Mouse (Mus musculus) heart, adult 2 months (tissue): ENCODE results near the gene Bhlha15. TPM values are rescaled to one million over a fixed set of nuclear protein-coding genes. Genes with fewer than 3 reads are reported as not detected.

Experiments
- DNase-seq, 2 experiments: peaks; one replicate each; pipeline ENCODE4 v3.0.0; 2021
- H3K27ac ChIP-seq: fragments of 200-600 bp; 2 replicates; pipeline ENCODE4 v1.8.1; 2022
- H3K27me3 ChIP-seq: fragments of 200-500 bp; 2 replicates; pipeline ENCODE4 v1.6.1; 2012; ENCODE audit warnings: mild to moderate bottlenecking, low read length, inconsistent platforms, mixed read lengths; ENCODE audit not compliant: control insufficient read depth, insufficient read depth
- H3K36me3 ChIP-seq: fragments of 200-500 bp; 2 replicates; pipeline ENCODE4 v1.6.1; 2012; ENCODE audit warnings: low read length, inconsistent platforms; ENCODE audit not compliant: control insufficient read depth, insufficient read depth
- H3K4me1 ChIP-seq: fragments of 200-500 bp; 2 replicates; pipeline ENCODE4 v1.6.1; 2011; ENCODE audit warnings: low read length; ENCODE audit not compliant: control insufficient read depth, insufficient read depth
- H3K4me3 ChIP-seq: fragments of 200-600 bp; 2 replicates; pipeline ENCODE4 v1.8.1; 2022
- H3K79me2 ChIP-seq: fragments of 200-500 bp; replicated peaks from 2 replicates; pipeline ENCODE4 v1.6.1; 2012; ENCODE audit warnings: mild to moderate bottlenecking, inconsistent platforms, low read length, moderate library complexity, mixed read lengths; ENCODE audit not compliant: control insufficient read depth, insufficient read depth
- H3K9ac ChIP-seq: fragments of 200-500 bp; 2 replicates; pipeline ENCODE4 v1.6.1; 2012; ENCODE audit warnings: low read depth, mild to moderate bottlenecking, control low read depth, inconsistent platforms, low read length, mixed read lengths
- CTCF ChIP-seq: fragments of 200-600 bp; IDR thresholded peaks from 2 replicates; pipeline ENCODE4 v1.8.1; 2022; ENCODE audit warnings: antibody characterized with exemption, mild to moderate bottlenecking, moderate library complexity
- EP300 ChIP-seq: fragments of 200-500 bp; IDR thresholded peaks from 2 replicates; pipeline ENCODE4 v1.6.1; 2011; ENCODE audit warnings: low read depth, low read length, control low read depth; ENCODE audit not compliant: insufficient read depth
- POLR2A ChIP-seq: fragments of 200-500 bp; IDR thresholded peaks from 2 replicates; pipeline ENCODE4 v1.6.1; 2011; ENCODE audit warnings: mild to moderate bottlenecking, low read depth, low read length, control low read depth; ENCODE audit not compliant: insufficient read depth
- WGBS: fragments of 180-500 bp; shearing (Covaris S2); methylation state at CpG from one replicate; pipeline ENCODE4 v1.1.7; 2018; 5-methylcytosine and 5-hydroxymethylcytosine counted together
- intact Hi-C: fragments of 180-260 bp; cut with DNase I; formaldehyde crosslinking; loops from one replicate; pipeline ENCODE4 v1.15.1; 2025
- long read RNA-seq: library from polyadenylated mRNA; stranded (forward); transcript quantifications from one replicate; pipeline ENCODE4 v2.0.0, GENCODE M21; 2021
- polyA plus RNA-seq: library from polyadenylated mRNA; depleted of rRNA; stranded (reverse); fragments of >200 nt; gene quantifications from 2 replicates; pipeline ENCODE4 v1.2.3, GENCODE M21; 2012; rRNA removed
- total RNA-seq, 2 experiments: library from RNA; stranded (reverse); gene quantifications; 2 replicates each; pipeline ENCODE4 v1.2.3; 2021

The Bhlha15 gene
- total RNA-seq (not detected), polyA plus RNA-seq (0.08 and 0.12 TPM in 2 replicates)
- long read RNA-seq: 0 reads

DNA sequence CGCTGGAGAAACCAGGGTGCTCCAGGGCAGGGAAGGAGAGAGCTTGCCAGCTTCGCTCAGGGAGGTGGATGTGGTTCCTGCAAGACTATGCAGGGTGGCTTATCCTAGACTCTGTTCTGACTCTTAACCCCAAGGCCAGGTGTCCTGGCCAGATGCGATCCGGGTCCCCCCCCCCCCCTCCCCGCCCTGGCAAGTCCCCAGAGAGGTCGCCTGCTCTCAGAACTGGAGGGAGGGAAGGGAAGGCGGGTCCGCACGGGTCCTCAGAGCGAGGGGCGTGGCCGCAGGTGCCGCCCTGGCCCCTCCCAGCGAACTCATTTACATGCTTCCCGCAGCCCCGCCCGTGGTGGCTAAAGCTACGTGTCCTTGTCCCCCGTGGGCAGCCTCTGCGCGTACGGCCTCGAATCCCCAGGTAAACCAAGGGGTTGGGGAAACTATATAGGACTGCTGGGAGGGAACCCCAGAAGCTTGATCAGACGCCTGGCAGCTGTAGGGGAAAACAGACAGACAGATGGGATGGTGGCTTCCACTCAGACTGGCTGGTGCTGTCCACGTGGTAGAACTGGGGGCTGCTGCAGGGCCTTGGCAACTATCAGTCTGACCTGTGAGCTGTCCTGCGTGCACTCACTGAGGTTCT, at the start of gene Bhlha15:
Gene Bhlha15, plus strand, starts transcription at position 337 of the 634 bp plus-strand sequence.
- peak; percentile 45 to 61 for DNase-seq
- H3K4me3 ChIP-seq: no peak within 1 kb of the TSS
- no peak within 1 kb of the TSS for H3K27ac ChIP-seq
- H3K27me3 ChIP-seq: no peaks in the 10 kb centered on the region
- 9% methylated on average over 25 of the region's 26 CpGs for WGBS
- no peak within 1 kb of the TSS for H3K9ac ChIP-seq
- intact Hi-C loops: no loop called here
- TF ChIP-seq EP300 (no peak), POLR2A (no peak), CTCF (no peak)
- H3K79me2 ChIP-seq: no peaks in the 10 kb centered on the region
- peaks cover 2% of the 10 kb centered on the region for H3K4me1 ChIP-seq
- no peaks in the 10 kb centered on the region for H3K36me3 ChIP-seq

GRCm38 (mm10) chr5:144143531-144143930, 46.6 kb upstream of the Bhlha15 start:
- H3K4me3 ChIP-seq: no peak overlapping the region
- H3K27me3 ChIP-seq: no peaks in the 10 kb centered on the region
- H3K36me3 ChIP-seq: no peaks in the 10 kb centered on the region
- WGBS: 91% methylated on average over 5 of the region's 5 CpGs
- H3K27ac ChIP-seq: no peak overlapping the region
- no peak overlapping the region for H3K9ac ChIP-seq
- H3K79me2 ChIP-seq: no peaks in the 10 kb centered on the region
- peak; percentile 16; the same call in 1 of the 2 replicates for TF ChIP-seq CTCF
- TF ChIP-seq EP300: no peak
- TF ChIP-seq POLR2A: no peak
- DNase-seq: no peak
- intact Hi-C loops: no loop called here
- H3K4me1 ChIP-seq: no peaks in the 10 kb centered on the region

- no peak for DNase-seq
- Histone ChIP-seq H3K27me3 (no peaks in the 10 kb centered on the region), H3K4me1 (no peaks in the 10 kb centered on the region; the same call in 1 of the 2 replicates), H3K4me3 (no peak overlapping the region), H3K27ac (no peak overlapping the region), H3K36me3 (no peaks in the 10 kb centered on the region), H3K79me2 (no peaks in the 10 kb centered on the region), H3K9ac (no peak overlapping the region)
- TF ChIP-seq CTCF (no peak), EP300 (no peak), POLR2A (no peak)
- intact Hi-C loops: no loop called here
Observed at GRCm38 (mm10) chr5:144146898-144147297, 43.2 kb upstream of the Bhlha15 start.

DNA sequence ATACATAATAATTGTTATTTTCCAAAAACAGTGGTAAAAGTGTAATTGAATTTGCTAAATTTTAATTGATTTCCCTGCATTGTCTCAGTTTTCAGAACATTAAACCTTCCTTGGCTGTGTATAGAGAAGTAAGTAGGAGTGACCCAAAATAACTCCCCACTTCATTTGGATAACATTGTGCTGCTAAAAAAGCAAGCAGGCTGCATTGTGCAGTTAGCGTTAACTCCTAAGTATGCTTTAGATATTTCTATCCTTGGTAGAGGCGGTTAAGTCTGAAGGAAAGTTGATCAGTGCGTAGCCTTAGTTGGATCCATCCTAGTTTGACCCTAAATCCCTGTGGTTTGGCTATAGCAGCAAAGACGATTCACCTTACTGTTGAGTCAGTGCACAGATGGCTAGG, 40.6 kb upstream of the Bhlha15 start:
- TF ChIP-seq EP300 (no peak), CTCF (no peak), POLR2A (no peak)
- Histone ChIP-seq H3K36me3 (no peaks in the 10 kb centered on the region), H3K9ac (no peak overlapping the region), H3K79me2 (no peaks in the 10 kb centered on the region), H3K27me3 (no peaks in the 10 kb centered on the region), H3K4me3 (no peak overlapping the region), H3K27ac (no peak overlapping the region), H3K4me1 (no peaks in the 10 kb centered on the region; the same call in 1 of the 2 replicates)
- 70% methylated on average over 4 of the region's 4 CpGs for WGBS
- no peak for DNase-seq
- intact Hi-C loops: no loop called here

GRCm38 (mm10) chr5:144151270-144151669, 38.8 kb upstream of the Bhlha15 start:
- Histone ChIP-seq H3K9ac (no peak overlapping the region), H3K27me3 (no peaks in the 10 kb centered on the region), H3K27ac (no peak overlapping the region), H3K4me1 (no peaks in the 10 kb centered on the region; the same call in 1 of the 2 replicates), H3K79me2 (no peaks in the 10 kb centered on the region), H3K36me3 (no peaks in the 10 kb centered on the region), H3K4me3 (no peak overlapping the region)
- no peak for DNase-seq
- intact Hi-C loops: no loop called here
- WGBS: 77% methylated on average over 4 of the region's 4 CpGs
- TF ChIP-seq CTCF: no peak
- TF ChIP-seq EP300: no peak
- TF ChIP-seq POLR2A: no peak

GRCm38 (mm10) chr5:144154528-144154927, 35.6 kb upstream of the Bhlha15 start:
- no peak overlapping the region for H3K27ac ChIP-seq
- H3K36me3 ChIP-seq: no peaks in the 10 kb centered on the region
- intact Hi-C loops: loop anchor here (1.0 kb wide), 2 partner anchors 54 to 114 kb away; partner anchors contain the start of gene Lmtk2
- 16% methylated on average over 7 of the region's 7 CpGs for WGBS
- H3K4me3 ChIP-seq: no peak overlapping the region
- peak; percentile 47 to 52 for DNase-seq
- no peaks in the 10 kb centered on the region for H3K27me3 ChIP-seq
- H3K9ac ChIP-seq: no peak overlapping the region
- H3K79me2 ChIP-seq: no peaks in the 10 kb centered on the region
- TF ChIP-seq CTCF (peak; percentile 95), EP300 (peak; percentile 43; the same call in 1 of the 2 replicates), POLR2A (no peak)
- H3K4me1 ChIP-seq: peaks cover 13% of the 10 kb centered on the region
